Mouse (Mus musculus) embryonic fibroblast, embryonic 13.5 days (primary cell): ENCODE measurements around the gene Eci2.

Experiments used
- CTCF ChIP-seq: IDR thresholded peaks from 2 replicates; pipeline ENCODE4 v1.5.1; 2011; ENCODE audit warnings: mild to moderate bottlenecking, control low read depth, low read length, moderate library complexity, borderline replicate concordance; ENCODE audit not compliant: insufficient read depth
- POLR2A ChIP-seq: IDR thresholded peaks from 2 replicates; pipeline ENCODE4 v1.6.1; 2011; ENCODE audit warnings: low read depth, mild to moderate bottlenecking, control low read depth, low read length, moderate library complexity

- TF ChIP-seq CTCF (no peak), POLR2A (no peak)
Observed at GRCm38 (mm10) chr13:34964866-34965265, 62.0 kb downstream of the Eci2 start.
